Mouse (Mus musculus): Measurements from ENCODE around the gene Rbfox2.

DNA sequence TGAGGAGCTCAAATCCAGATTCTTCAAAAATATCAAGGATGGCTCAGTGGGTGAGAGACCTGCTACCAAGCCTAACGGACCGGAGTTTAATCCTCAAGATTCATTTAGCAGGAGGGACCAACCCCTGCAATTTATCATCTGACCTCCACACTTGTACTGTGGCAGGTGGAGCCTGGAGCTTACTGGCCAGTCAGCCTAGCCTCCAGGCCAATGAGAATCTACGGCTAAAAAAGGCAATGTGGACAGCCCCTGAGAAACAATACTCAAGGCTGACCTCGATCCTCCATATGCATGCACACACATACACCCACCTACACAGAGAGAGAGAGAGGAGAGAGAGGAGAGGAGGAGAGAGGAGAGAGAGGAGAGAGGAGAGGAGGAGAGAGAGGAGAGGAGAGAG is 41.5 kb downstream of the Rbfox2 start:
- TF ChIP-seq CTCF (IDR thresholded peaks at IDR 0.05; ENCODE audit: extremely low read depth, insufficient read length, insufficient replicate concordance, low read depth, low read length) (no peak), POLR2A (IDR thresholded peaks at IDR 0.05; ENCODE audit: low read depth, low read length) (no peak)

Data from small intestine, adult 2 months (tissue).